Mouse (Mus musculus): Measurements from ENCODE around the gene Acmsd. TPM values are rescaled to one million over a fixed set of nuclear protein-coding genes. Genes with fewer than 3 reads are reported as not detected.

Gene Acmsd
- 0.56 and 1.4 TPM in 2 replicates for polyA plus RNA-seq (2012; ENCODE audit: low replicate concordance)

GRCm38 (mm10) chr1:127729096-127729495 is at the start of gene Acmsd:
TSS of gene Acmsd (plus strand) at chr1:127729413.

GRCm38 (mm10) chr1:127679498-127680133 is 49.6 kb upstream of the Acmsd start, which contains the start of gene Tmem163:
TSS of gene Tmem163 (minus strand) at chr1:127679548.

GRCm38 (mm10) chr1:127773803-127774500 is 44.7 kb downstream of the Acmsd start, which contains the start of gene Ccnt2:
TSS of gene Ccnt2 (plus strand) at chr1:127774164.

Other genes starting within 250 kb of the Acmsd start
- 0.61 and 1.9 TPM in 2 replicates for gene Tmem163, start 49.9 kb upstream of the Acmsd start, polyA plus RNA-seq (2012; ENCODE audit: low replicate concordance)
- 15.6 and 17.2 TPM in 2 replicates for gene Ccnt2, start 44.8 kb downstream of the Acmsd start, polyA plus RNA-seq (2012; ENCODE audit: low replicate concordance)
- gene Map3k19, start 125.6 kb downstream of the Acmsd start, polyA plus RNA-seq (2012; ENCODE audit: low replicate concordance), result not detected in 2 replicates
- gene Rab3gap1, start 139.4 kb downstream of the Acmsd start, polyA plus RNA-seq (2012; ENCODE audit: low replicate concordance), result 31.3 and 33.1 TPM in 2 replicates

Measured in leukemia stem cell, adult 10-12 weeks (primary cell).